Mouse (Mus musculus) myocyte (in vitro differentiated cells): ENCODE measurements around the gene Uap1l1.

Experiments used
- CEBPB ChIP-seq: IDR thresholded peaks from 2 replicates; pipeline ENCODE4 v1.6.1; 2011; ENCODE audit warnings: mild to moderate bottlenecking, moderate library complexity; ENCODE audit not compliant: poor library complexity, insufficient read depth, severe bottlenecking
- MYOG ChIP-seq, 3 experiments: IDR thresholded peaks; one replicate each; pipeline ENCODE4 v1.6.1; 2011; ENCODE audit warnings: control low read depth in 2 of 3, low read depth in 2 of 3, mild to moderate bottlenecking in 2 of 3; ENCODE audit not compliant: insufficient read length in 2 of 3, control insufficient read depth in 1 of 3, insufficient read depth in 1 of 3
- POLR2A ChIP-seq: IDR thresholded peaks from one replicate; pipeline ENCODE4 v1.6.1; 2011; ENCODE audit warnings: low read depth, mild to moderate bottlenecking, control low read depth, moderate library complexity; ENCODE audit not compliant: insufficient read length
- REST ChIP-seq: IDR thresholded peaks from one replicate; pipeline ENCODE4 v1.6.1; 2011; ENCODE audit warnings: mild to moderate bottlenecking, control low read depth, moderate library complexity; ENCODE audit not compliant: insufficient read depth, insufficient read length

DNA sequence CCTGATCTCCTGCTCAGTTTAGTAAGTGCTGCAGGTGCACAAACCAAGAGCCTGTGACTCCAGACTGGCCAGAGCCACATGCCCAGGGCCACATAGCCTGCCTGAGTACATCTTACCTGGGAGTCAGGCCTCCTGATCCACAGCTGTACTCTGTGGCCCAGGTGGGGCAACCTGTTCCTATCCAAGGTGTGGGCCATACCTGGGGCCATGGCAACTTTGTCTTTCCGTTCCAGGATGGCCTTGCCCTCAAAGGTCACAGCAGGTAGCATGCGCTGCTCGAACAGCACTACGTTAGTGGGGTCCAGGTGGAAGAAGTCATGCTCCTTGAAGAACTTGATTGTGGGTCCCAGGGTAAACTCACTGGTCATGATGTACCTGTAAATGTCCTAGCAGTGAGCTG is 1.2 kb downstream of the Uap1l1 start:
- TF ChIP-seq POLR2A (no peak), REST (no peak), MYOG (IDR thresholded peaks at IDR 0.05; ENCODE audit: control insufficient read depth in 1 of 3, insufficient read depth in 1 of 3, insufficient read length in 2 of 3, low read depth in 2 of 3) (no peak), CEBPB (no peak)
